In genomic region chr7:82335211-82336121, GRCm38 (mm10) we compare ENCODE assay signal across 8 mouse cellular contexts. TPM values are rescaled to one million over a fixed set of nuclear protein-coding genes. Genes with fewer than 3 reads are reported as not detected.
DNase-seq lines count a peak whose midpoint lies in the region; ATAC-seq and TF ChIP-seq lines count a peak whose summit lies in the region.

Gene Adamtsl3 (plus strand): TSS chr7:82335694.

- peak within 1 kb of the TSS; percentile 48 for H3K4me3 ChIP-seq in hindbrain, postnatal 0 days (ENCODE audit: low read length)
- H3K4me3 ChIP-seq in liver, embryonic 12.5 days: peak within 1 kb of the TSS; percentile 31
- peak within 1 kb of the TSS; percentile 45 for H3K4me3 ChIP-seq in neural tube, embryonic 14.5 days (ENCODE audit: low read depth, low read length)

- H3K27me3 ChIP-seq in hindbrain, postnatal 0 days (ENCODE audit: insufficient read depth, low read length): peaks cover 17% of the 10 kb centered on the region
- H3K27me3 ChIP-seq in liver, embryonic 12.5 days (replicated peaks): peaks cover 63% of the 10 kb centered on the region
- H3K27me3 ChIP-seq in neural tube, embryonic 14.5 days (ENCODE audit: control insufficient read depth, insufficient read depth, low read length): peaks cover 33% of the 10 kb centered on the region

- H3K36me3 ChIP-seq in hindbrain, postnatal 0 days (ENCODE audit: insufficient read depth, low read length): no peaks in the 10 kb centered on the region
- H3K36me3 ChIP-seq in liver, embryonic 12.5 days: no peaks in the 10 kb centered on the region
- H3K36me3 ChIP-seq in neural tube, embryonic 14.5 days (ENCODE audit: control insufficient read depth, insufficient read depth, low read length): no peaks in the 10 kb centered on the region

- DNase-seq in cerebellum, adult 18-20 months: peak; percentile 6 to 9
- DNase-seq in cerebellum, adult 8-10 months: no peak
- peak; percentile 57 to 76 for DNase-seq in cerebellum, postnatal 25 days
- peak; percentile 70 for DNase-seq in gastrocnemius, postnatal 14 days
- DNase-seq in hindbrain, postnatal 0 days (ENCODE audit: low spot score): peak; percentile 67
- DNase-seq in frontal cortex, postnatal 36 days (ENCODE audit: low spot score in 2 of 2): no peak

- TF ChIP-seq CTCF in hindbrain, postnatal 0 days (IDR thresholded peaks at IDR 0.05; ENCODE audit: low read depth): no peak

- no peaks in the 10 kb centered on the region for H3K9me3 ChIP-seq in hindbrain, postnatal 0 days (ENCODE audit: low read length)
- H3K9me3 ChIP-seq in liver, embryonic 12.5 days (replicated peaks): no peaks in the 10 kb centered on the region
- H3K9me3 ChIP-seq in neural tube, embryonic 14.5 days (ENCODE audit: control insufficient read depth, low read length): no peaks in the 10 kb centered on the region

- WGBS in hindbrain, postnatal 0 days: 1% methylated on average over 80 of the region's 95 CpGs
- 2% methylated on average over 95 of the region's 95 CpGs for WGBS in liver, embryonic 12.5 days (ENCODE audit: insufficient replicate concordance)
- under 1% methylated on average over 83 of the region's 95 CpGs for WGBS in neural tube, embryonic 14.5 days

- peak within 1 kb of the TSS; percentile 40; the same call in 1 of the 2 replicates for H3K9ac ChIP-seq in hindbrain, postnatal 0 days (replicated peaks; ENCODE audit: low read length)
- H3K9ac ChIP-seq in liver, embryonic 12.5 days: no peak within 1 kb of the TSS
- peak within 1 kb of the TSS; percentile 37; the same call in 1 of the 2 replicates for H3K9ac ChIP-seq in neural tube, embryonic 14.5 days (replicated peaks; ENCODE audit: low read depth, low read length)

- intact Hi-C loops in gastrocnemius, postnatal 14 days (cut with DNase I; ENCODE audit: low total_unique reads): loop anchor here (10.0 kb wide), 1 partner anchor 169 kb away; no protein-coding TSS in a partner anchor

- H3K27ac ChIP-seq in hindbrain, postnatal 0 days: no peak within 1 kb of the TSS; the same call in 1 of the 2 replicates
- H3K27ac ChIP-seq in liver, embryonic 12.5 days: no peak within 1 kb of the TSS
- H3K27ac ChIP-seq in neural tube, embryonic 14.5 days (ENCODE audit: low read depth, low read length): no peak within 1 kb of the TSS

- H3K4me2 ChIP-seq in hindbrain, postnatal 0 days (ENCODE audit: low read depth, low read length): peak within 1 kb of the TSS; percentile 72
- peak within 1 kb of the TSS; percentile 51 for H3K4me2 ChIP-seq in liver, embryonic 12.5 days
- peak within 1 kb of the TSS; percentile 83 for H3K4me2 ChIP-seq in neural tube, embryonic 14.5 days (ENCODE audit: low read depth, low read length)

- peak; percentile 68 for ATAC-seq in hindbrain, postnatal 0 days
- no peak for ATAC-seq in liver, embryonic 12.5 days
- peak; percentile 66 for ATAC-seq in neural tube, embryonic 14.5 days (ENCODE audit: low read depth)

- no peaks in the 10 kb centered on the region for H3K4me1 ChIP-seq in hindbrain, postnatal 0 days (ENCODE audit: insufficient read depth, low read length)
- H3K4me1 ChIP-seq in liver, embryonic 12.5 days: no peaks in the 10 kb centered on the region
- H3K4me1 ChIP-seq in neural tube, embryonic 14.5 days (ENCODE audit: control insufficient read depth, insufficient read depth, low read length): peaks cover 12% of the 10 kb centered on the region; the same call in 1 of the 2 replicates

RNA-seq across cellular contexts. Expression of gene Adamtsl3, which starts in this region (rescaled TPM):
- total RNA-seq in gastrocnemius, postnatal 14 days (2021): 1 to 10 TPM; 7.4 to 8.1 TPM
- total RNA-seq in hindbrain, postnatal 0 days (2014; rRNA removed): 3.5 and 9.7 TPM in 2 replicates
- polyA plus RNA-seq in hindbrain, postnatal 0 days (2015; fragmentation: Nextera tagmentation; extraction: Ambion mirVana): 1.5 and 2.3 TPM in 2 replicates
- polyA plus RNA-seq in liver, embryonic 12.5 days (2016; fragmentation: Nextera tagmentation; extraction: Ambion mirVana): 0.25 and 0.62 TPM in 2 replicates
- 0.75 and 1.4 TPM in 2 replicates for polyA plus RNA-seq in neural tube, embryonic 14.5 days (2014; fragmentation: Nextera tagmentation; extraction: Ambion mirVana)

Comparison
In these comparisons a context has a peak if more than half of its experiments do, and no peak if none do; other contexts are left out.
1. DNase-seq: peak in cerebellum, adult 18-20 months (2 of 2), cerebellum, postnatal 25 days (2 of 2), gastrocnemius, postnatal 14 days (single experiment) and hindbrain, postnatal 0 days (single experiment); none in cerebellum, adult 8-10 months (single experiment) and frontal cortex, postnatal 36 days (0 of 2).
2. Peak in every context shown above with its lines, with median percentiles within 50 percentile points of each other: H3K4me2 ChIP-seq and H3K4me3 ChIP-seq.